Mouse (Mus musculus): ENCODE results near the gene Atp2a3. TPM values are rescaled to one million over a fixed set of nuclear protein-coding genes. Genes with fewer than 3 reads are reported as not detected.

The Atp2a3 gene
- polyA plus RNA-seq, 1 experiment from 2014 or later, result 0.74 TPM

DNA sequence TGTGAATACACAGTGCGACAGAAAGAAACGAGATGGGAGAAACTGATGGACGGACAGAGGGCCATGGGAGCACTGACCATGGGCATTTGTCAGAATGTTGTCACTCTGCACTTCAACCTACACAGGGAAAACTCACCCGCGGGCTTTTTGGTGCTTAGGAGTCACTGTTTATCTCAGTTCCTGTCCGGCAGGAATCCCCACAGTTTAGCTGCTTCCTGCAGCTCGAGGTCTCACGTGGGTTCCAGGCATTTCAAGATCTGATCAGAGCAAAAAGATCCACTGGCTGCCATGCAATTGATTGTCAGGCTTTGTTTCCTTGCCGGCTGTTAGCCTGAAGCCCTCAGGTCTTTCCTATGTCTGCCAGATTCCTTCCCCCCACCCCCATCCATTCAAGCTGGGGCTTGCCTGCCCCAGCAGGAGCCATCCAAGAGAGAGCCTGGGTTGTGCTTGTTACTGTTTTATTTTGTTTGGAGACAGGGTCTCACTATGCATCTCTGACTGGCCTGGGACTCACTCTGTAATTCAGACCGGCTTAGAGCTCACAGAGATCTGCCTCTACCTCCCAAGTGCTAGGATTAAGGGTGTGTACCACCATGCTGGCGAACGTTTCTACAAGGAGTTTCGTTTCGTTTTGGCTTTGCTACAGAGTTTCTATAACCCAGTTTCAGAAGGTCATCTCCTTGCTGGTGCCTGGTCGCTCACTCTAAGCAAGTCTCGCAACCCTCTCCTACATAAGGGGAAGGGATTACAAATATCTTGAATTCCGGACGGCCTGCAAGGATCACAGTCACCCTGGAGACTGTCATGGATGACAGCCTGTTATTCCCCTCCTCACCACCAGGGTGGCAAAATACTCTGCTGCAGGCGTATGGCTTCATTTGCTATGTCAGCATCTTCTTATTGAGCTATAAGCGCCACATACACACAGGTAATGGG is 20.5 kb upstream of the Atp2a3 start:
- Histone ChIP-seq H3K4me2 (ENCODE audit: low read depth, low read length) (peak overlapping the region; percentile 13; the same call in 1 of the 2 replicates), H3K4me3 (ENCODE audit: low read depth, low read length) (no peak overlapping the region), H3K27me3 (ENCODE audit: control insufficient read depth, insufficient read depth, low read length) (no peaks in the 10 kb centered on the region), H3K9me3 (replicated peaks; ENCODE audit: control insufficient read depth, low read length) (no peaks in the 10 kb centered on the region), H3K9ac (replicated peaks; ENCODE audit: low read length) (no peak overlapping the region; the same call in 1 of the 2 replicates), H3K4me1 (ENCODE audit: control insufficient read depth, insufficient read depth, low read length) (no peaks in the 10 kb centered on the region), H3K27ac (replicated peaks; ENCODE audit: low read depth, low read length) (no peak overlapping the region), H3K36me3 (replicated peaks; ENCODE audit: control insufficient read depth, insufficient read depth, low read depth, low read length) (no peaks in the 10 kb centered on the region)
- WGBS, result 33% methylated on average over 20 of the region's 20 CpGs
- ATAC-seq (replicated peaks; ENCODE audit: insufficient number of reproducible peaks, low FRiP score, low TSS enrichment, low read depth) (peak; percentile 59), DNase-seq (ENCODE audit: low spot score) (peak; percentile 69)

DNA sequence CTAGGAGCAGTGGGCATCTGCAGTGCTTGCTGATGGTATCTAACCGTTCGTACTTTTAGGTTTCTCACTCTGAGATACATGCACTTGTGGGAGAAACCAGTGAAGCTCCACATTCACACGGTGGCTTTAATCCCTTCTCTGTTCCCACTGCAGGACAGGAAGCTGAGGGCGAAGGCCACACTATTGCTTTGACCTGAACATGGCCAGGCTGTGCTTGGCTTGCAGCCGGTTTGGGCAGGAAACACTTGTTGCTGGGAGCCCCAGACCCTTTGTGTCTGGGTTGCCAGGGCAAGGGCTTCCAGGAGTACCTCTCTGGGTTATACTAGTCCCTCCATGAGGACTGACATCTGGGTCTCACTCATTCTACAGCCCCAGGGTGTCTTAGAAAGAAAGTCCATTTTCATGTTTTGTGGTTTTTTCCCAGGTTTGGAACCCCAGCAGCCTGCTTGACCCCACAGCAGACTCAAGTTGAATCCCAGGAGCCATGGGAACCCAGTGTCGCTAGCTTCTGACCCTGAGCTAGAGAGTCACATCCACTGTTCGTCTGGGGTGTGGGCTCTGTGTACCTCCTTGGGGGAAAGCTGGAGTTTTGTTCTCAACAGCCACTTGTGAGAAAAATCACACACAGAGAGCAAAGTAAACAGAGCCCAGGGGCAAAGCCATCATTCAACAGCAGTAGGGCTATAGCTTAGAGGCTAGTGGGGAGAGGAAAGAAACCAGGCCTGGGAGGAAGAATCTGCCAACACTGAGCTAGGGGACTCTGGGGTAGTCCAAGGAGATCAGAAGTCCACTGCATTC is 15.8 kb upstream of the Atp2a3 start:
- ATAC-seq (replicated peaks; ENCODE audit: insufficient number of reproducible peaks, low FRiP score, low TSS enrichment, low read depth) (no peak), DNase-seq (ENCODE audit: low spot score) (no peak)
- 47% methylated on average over 7 of the region's 7 CpGs for WGBS
- no peak overlapping the region for H3K27ac ChIP-seq (replicated peaks; ENCODE audit: low read depth, low read length)
- no peaks in the 10 kb centered on the region for H3K9me3 ChIP-seq (replicated peaks; ENCODE audit: control insufficient read depth, low read length)
- H3K4me1 ChIP-seq (ENCODE audit: control insufficient read depth, insufficient read depth, low read length), result no peaks in the 10 kb centered on the region
- H3K4me2 ChIP-seq (ENCODE audit: low read depth, low read length), result no peak overlapping the region
- H3K9ac ChIP-seq (replicated peaks; ENCODE audit: low read length), result no peak overlapping the region
- no peaks in the 10 kb centered on the region for H3K36me3 ChIP-seq (replicated peaks; ENCODE audit: control insufficient read depth, insufficient read depth, low read depth, low read length)
- H3K4me3 ChIP-seq (ENCODE audit: low read depth, low read length), result no peak overlapping the region
- H3K27me3 ChIP-seq (ENCODE audit: control insufficient read depth, insufficient read depth, low read length), result no peaks in the 10 kb centered on the region

DNA sequence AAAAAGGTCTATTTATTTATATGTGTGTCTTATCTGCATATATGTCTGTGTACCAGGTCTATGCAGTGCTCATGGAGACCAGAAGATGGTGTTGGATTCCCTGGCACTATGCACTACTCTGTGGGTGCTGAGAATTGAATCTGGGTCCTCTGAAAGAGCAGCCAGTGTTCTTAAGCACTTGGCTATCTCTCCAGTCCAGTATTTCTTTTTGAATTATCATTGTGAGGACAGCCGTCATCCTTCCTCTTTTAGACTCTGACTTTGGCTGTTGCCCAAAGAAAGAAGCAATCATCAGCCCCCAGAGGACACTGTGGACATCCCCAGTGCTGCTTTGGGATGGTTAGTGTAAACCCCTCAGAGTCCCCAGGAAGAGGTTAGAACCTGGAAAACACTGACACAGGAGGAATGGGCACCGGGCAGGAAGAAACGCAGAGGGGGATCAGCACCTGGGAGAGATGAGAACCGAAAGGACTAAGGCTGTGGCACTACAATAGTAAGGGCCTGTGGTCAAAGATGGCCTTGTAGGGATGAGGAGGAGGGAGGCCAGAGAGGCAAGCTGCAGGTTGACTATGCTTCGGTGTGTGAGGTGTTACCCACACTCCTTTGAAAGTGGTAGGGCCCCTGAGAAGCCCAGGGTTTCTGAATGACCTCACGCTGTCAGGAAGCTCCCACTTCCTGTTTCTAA is 15.0 kb upstream of the Atp2a3 start:
- 46% methylated on average over 6 of the region's 6 CpGs for WGBS
- H3K4me3 ChIP-seq (ENCODE audit: low read depth, low read length), result no peak overlapping the region
- no peaks in the 10 kb centered on the region for H3K9me3 ChIP-seq (replicated peaks; ENCODE audit: control insufficient read depth, low read length)
- no peak overlapping the region for H3K4me2 ChIP-seq (ENCODE audit: low read depth, low read length)
- H3K4me1 ChIP-seq (ENCODE audit: control insufficient read depth, insufficient read depth, low read length), result no peaks in the 10 kb centered on the region
- no peak overlapping the region for H3K9ac ChIP-seq (replicated peaks; ENCODE audit: low read length)
- H3K27ac ChIP-seq (replicated peaks; ENCODE audit: low read depth, low read length), result no peak overlapping the region
- ATAC-seq (replicated peaks; ENCODE audit: insufficient number of reproducible peaks, low FRiP score, low TSS enrichment, low read depth) (no peak), DNase-seq (ENCODE audit: low spot score) (no peak)
- no peaks in the 10 kb centered on the region for H3K36me3 ChIP-seq (replicated peaks; ENCODE audit: control insufficient read depth, insufficient read depth, low read depth, low read length)
- no peaks in the 10 kb centered on the region for H3K27me3 ChIP-seq (ENCODE audit: control insufficient read depth, insufficient read depth, low read length)

DNA sequence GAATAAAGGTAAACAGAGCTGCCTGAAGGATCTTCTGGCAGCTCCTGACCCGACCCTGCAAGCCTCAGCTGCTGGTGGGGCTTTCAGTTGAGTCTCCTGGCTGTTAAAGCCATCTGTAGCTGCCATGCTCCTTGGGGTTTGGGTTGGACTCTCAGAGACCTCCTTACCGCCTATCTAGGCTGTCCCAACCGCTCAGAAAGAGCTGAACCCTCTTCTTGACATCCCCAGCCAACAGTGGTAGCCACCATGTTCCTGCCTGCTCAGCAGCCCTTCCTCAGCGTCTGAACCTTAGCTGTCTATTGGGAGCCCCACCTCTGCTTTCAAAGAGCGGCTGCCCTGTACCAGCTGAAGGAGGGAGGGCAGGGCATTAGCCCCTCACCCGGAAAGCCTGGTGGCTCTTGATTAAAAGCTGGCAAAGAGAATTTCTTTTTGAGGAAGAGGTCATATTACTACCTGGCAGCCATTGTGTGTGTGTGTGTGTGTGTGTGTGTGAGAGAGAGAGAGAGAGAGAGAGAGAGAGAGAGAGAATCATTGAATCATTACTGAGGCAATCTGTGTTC is 14.3 kb upstream of the Atp2a3 start:
- H3K4me1 ChIP-seq (ENCODE audit: control insufficient read depth, insufficient read depth, low read length), result no peaks in the 10 kb centered on the region
- no peaks in the 10 kb centered on the region for H3K36me3 ChIP-seq (replicated peaks; ENCODE audit: control insufficient read depth, insufficient read depth, low read depth, low read length)
- ATAC-seq (replicated peaks; ENCODE audit: insufficient number of reproducible peaks, low FRiP score, low TSS enrichment, low read depth) (no peak), DNase-seq (ENCODE audit: low spot score) (no peak)
- H3K9ac ChIP-seq (replicated peaks; ENCODE audit: low read length), result no peak overlapping the region
- no peak overlapping the region for H3K27ac ChIP-seq (replicated peaks; ENCODE audit: low read depth, low read length)
- no peaks in the 10 kb centered on the region for H3K27me3 ChIP-seq (ENCODE audit: control insufficient read depth, insufficient read depth, low read length)
- H3K4me3 ChIP-seq (ENCODE audit: low read depth, low read length), result no peak overlapping the region
- no peaks in the 10 kb centered on the region for H3K9me3 ChIP-seq (replicated peaks; ENCODE audit: control insufficient read depth, low read length)
- H3K4me2 ChIP-seq (ENCODE audit: low read depth, low read length), result no peak overlapping the region
- 38% methylated on average over 6 of the region's 6 CpGs for WGBS

DNA sequence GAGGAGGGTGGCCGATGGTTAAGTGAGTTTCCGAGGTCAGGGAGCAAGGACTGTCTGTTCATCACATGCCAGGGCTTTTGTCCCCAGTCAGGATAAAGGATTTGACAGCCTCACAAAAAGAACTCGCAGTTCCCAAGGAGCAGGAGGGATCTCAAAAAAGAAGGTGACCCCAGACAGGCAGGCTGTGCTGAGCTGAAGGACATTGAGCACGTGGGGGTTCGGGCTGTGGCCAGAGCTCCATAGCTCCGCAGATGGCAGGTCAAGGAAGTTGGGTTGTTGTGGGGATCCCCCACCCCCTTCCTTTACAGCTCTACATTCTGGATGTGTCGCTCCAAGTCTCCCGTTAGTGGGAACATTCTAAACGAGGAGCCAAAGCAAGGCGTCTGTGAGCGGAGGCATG is 13.1 kb upstream of the Atp2a3 start:
- Histone ChIP-seq H3K4me1 (ENCODE audit: control insufficient read depth, insufficient read depth, low read length) (no peaks in the 10 kb centered on the region), H3K4me3 (ENCODE audit: low read depth, low read length) (no peak overlapping the region), H3K9ac (replicated peaks; ENCODE audit: low read length) (no peak overlapping the region), H3K9me3 (replicated peaks; ENCODE audit: control insufficient read depth, low read length) (no peaks in the 10 kb centered on the region), H3K36me3 (replicated peaks; ENCODE audit: control insufficient read depth, insufficient read depth, low read depth, low read length) (no peaks in the 10 kb centered on the region), H3K27ac (replicated peaks; ENCODE audit: low read depth, low read length) (no peak overlapping the region), H3K27me3 (ENCODE audit: control insufficient read depth, insufficient read depth, low read length) (no peaks in the 10 kb centered on the region), H3K4me2 (ENCODE audit: low read depth, low read length) (no peak overlapping the region)
- ATAC-seq (replicated peaks; ENCODE audit: insufficient number of reproducible peaks, low FRiP score, low TSS enrichment, low read depth), result no peak
- 63% methylated on average over 11 of the region's 11 CpGs for WGBS
- no peak for DNase-seq (ENCODE audit: low spot score)

DNA sequence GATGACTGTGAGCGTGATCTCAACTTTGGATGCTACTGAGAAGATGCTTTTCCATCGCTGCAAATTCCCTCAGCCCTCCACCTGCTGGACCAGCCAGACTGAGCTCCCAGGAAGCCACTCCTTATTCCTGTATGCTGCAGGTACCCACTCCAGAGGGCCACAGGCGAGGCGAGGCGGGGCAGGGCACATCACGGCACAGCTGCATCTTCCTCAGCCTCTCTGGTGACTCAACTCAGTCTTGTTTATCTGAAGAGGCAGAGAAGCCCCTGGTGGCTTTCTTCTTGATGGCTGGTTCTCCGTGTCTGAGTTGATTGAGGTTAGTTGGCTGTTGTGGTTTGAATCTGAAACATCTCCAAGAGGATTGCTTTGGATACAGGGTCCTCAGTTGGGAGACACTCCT is 12.7 kb upstream of the Atp2a3 start:
- Histone ChIP-seq H3K9ac (replicated peaks; ENCODE audit: low read length) (no peak overlapping the region), H3K4me3 (ENCODE audit: low read depth, low read length) (no peak overlapping the region), H3K4me2 (ENCODE audit: low read depth, low read length) (no peak overlapping the region), H3K4me1 (ENCODE audit: control insufficient read depth, insufficient read depth, low read length) (no peaks in the 10 kb centered on the region), H3K36me3 (replicated peaks; ENCODE audit: control insufficient read depth, insufficient read depth, low read depth, low read length) (no peaks in the 10 kb centered on the region), H3K27ac (replicated peaks; ENCODE audit: low read depth, low read length) (no peak overlapping the region), H3K9me3 (replicated peaks; ENCODE audit: control insufficient read depth, low read length) (no peaks in the 10 kb centered on the region), H3K27me3 (ENCODE audit: control insufficient read depth, insufficient read depth, low read length) (no peaks in the 10 kb centered on the region)
- WGBS, result 82% methylated on average over 7 of the region's 7 CpGs
- ATAC-seq (replicated peaks; ENCODE audit: insufficient number of reproducible peaks, low FRiP score, low TSS enrichment, low read depth), result no peak
- no peak for DNase-seq (ENCODE audit: low spot score)

DNA sequence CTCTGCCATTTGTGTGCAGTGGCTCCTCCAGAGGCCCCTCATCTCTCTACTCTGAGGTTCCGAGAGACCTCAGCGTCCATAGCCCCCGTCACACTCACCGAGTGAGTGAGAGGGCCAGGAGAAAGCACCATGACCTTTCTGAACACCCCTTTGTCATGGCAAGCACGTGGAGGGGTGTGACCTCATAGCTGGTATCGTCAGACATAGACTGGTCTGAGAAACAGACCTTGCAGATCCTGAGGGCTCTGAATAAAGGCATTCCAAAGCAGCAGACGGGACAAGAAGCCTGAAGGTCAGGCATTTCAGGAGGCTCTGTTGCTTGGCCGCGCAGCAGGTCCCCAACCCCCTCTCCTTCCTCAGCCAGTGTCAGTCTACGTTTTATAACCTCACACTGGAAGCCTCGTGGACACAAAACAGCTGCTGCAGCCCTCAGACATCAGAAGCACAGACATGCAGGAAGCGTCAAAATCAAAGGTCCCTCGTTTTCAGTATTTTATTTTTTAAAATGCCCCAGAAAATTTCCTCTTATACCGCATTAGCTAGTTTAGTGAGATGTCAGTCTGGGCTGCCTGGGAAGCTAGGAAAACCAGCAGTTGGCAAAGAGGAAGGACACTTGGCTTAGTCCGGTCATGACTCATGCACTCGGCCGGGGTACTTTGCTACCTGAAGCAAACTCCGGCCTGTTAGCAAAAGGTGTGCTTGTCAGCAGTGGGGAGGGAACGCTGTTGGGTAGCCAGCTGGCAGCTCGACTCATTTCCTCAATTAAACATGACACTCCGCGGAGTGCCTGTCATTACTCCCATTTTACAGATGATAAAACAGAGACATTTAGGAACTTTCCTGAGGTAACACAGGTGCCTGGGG is 9.6 kb upstream of the Atp2a3 start:
- DNase-seq (ENCODE audit: low spot score) (no peak), ATAC-seq (replicated peaks; ENCODE audit: insufficient number of reproducible peaks, low FRiP score, low TSS enrichment, low read depth) (no peak)
- H3K4me3 ChIP-seq (ENCODE audit: low read depth, low read length), result no peak overlapping the region
- H3K27ac ChIP-seq (replicated peaks; ENCODE audit: low read depth, low read length), result no peak overlapping the region
- no peaks in the 10 kb centered on the region for H3K36me3 ChIP-seq (replicated peaks; ENCODE audit: control insufficient read depth, insufficient read depth, low read depth, low read length)
- no peak overlapping the region for H3K4me2 ChIP-seq (ENCODE audit: low read depth, low read length)
- no peaks in the 10 kb centered on the region for H3K27me3 ChIP-seq (ENCODE audit: control insufficient read depth, insufficient read depth, low read length)
- no peaks in the 10 kb centered on the region for H3K9me3 ChIP-seq (replicated peaks; ENCODE audit: control insufficient read depth, low read length)
- no peak overlapping the region for H3K9ac ChIP-seq (replicated peaks; ENCODE audit: low read length)
- WGBS, result 70% methylated on average over 22 of the region's 22 CpGs
- no peaks in the 10 kb centered on the region for H3K4me1 ChIP-seq (ENCODE audit: control insufficient read depth, insufficient read depth, low read length)
